Mouse (Mus musculus): ENCODE results near the gene Abcf3. TPM values are rescaled to one million over a fixed set of nuclear protein-coding genes. Genes with fewer than 3 reads are reported as not detected.

Abcf3 gene
- total and polyA plus RNA-seq, 3 experiments: 46.5 to 79.6 TPM; not detected in 1

DNA sequence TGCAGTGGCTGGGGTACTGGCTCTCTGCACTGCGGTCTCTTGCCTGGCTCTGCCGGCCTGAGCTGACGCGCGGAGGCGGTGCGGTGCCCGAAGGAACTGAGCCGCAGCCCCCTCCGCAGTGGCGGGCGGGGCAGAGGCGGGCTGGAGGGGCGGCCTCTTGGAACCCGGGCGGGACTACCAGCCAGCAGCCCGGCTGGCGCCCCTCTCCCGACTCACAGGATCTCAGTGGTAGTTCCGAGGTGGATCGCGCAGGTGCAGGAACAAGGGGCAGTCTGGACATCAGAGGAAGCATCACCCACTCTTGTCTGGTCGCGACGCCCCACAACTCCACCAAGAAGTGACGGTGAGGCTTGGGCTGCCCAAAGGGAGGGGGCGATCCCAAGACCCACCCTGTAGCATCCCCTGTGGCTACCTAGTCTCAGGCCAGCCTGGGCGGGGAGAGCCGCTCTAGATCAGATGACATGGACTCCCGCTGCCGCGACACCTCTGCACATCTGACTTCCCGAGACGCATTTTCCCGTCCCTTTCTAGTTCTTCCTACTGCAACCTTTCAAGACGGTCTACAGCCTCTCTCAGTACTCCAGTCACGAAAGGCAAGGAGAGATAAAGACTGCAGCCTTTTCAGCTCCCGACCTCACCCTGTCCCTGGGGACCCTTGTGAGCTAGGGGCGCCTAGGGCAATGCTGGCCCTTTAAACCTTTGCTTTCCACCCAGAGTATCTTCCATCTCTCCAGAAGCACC lies 41.7 kb downstream of the Abcf3 start:
- no peak overlapping the region for H3K4me3 ChIP-seq (ENCODE audit: control insufficient read depth in 1 of 2, insufficient read depth in 1 of 2, low read depth in 2 of 2, low read length in 2 of 2)
- no peak overlapping the region for H3K9ac ChIP-seq (ENCODE audit: control insufficient read depth, low read depth, low read length, poor library complexity, severe bottlenecking)
- no peaks in the 10 kb centered on the region for H3K79me2 ChIP-seq (ENCODE audit: control insufficient read depth, insufficient read depth, low read length, poor library complexity)
- no peaks in the 10 kb centered on the region for H3K9me3 ChIP-seq (replicated peaks; ENCODE audit: insufficient read depth, low read length)
- no peak for DNase-seq (ENCODE audit: low read depth, low spot score)
- H3K4me1 ChIP-seq (ENCODE audit: control insufficient read depth in 1 of 2, insufficient read depth in 2 of 2, low read length in 2 of 2): peaks cover 3 to 9% of the 10 kb centered on the region in 2 experiments; a peak in 3 of 4 replicates
- H3K36me3 ChIP-seq (ENCODE audit: control insufficient read depth in 1 of 2, insufficient read depth in 2 of 2, low read length in 2 of 2): peaks cover 0 to 5% of the 10 kb centered on the region in 2 experiments; a peak in 2 of 4 replicates
- H3K27ac ChIP-seq (ENCODE audit: control insufficient read depth, low read depth, low read length): no peak overlapping the region
- peaks cover 0 to 4% of the 10 kb centered on the region in 2 experiments; a peak in 2 of 4 replicates for H3K27me3 ChIP-seq (ENCODE audit: control insufficient read depth in 1 of 2, insufficient read depth in 2 of 2, low read length in 2 of 2)
- no peak for TF ChIP-seq ELF1 (IDR thresholded peaks at IDR 0.05; ENCODE audit: low read depth, low read length)
- no peak for TF ChIP-seq ZKSCAN1 (IDR thresholded peaks at IDR 0.05; ENCODE audit: low read depth, low read length)
- TF ChIP-seq TCF12 (IDR thresholded peaks at IDR 0.05; ENCODE audit: low read depth, low read length): no peak
- no peak for TF ChIP-seq NELFE (IDR thresholded peaks at IDR 0.05; ENCODE audit: low read depth, low read length)
- TF ChIP-seq POLR2AphosphoS2 (IDR thresholded peaks at IDR 0.05; ENCODE audit: low read length): no peak
- TF ChIP-seq GABPA (IDR thresholded peaks at IDR 0.05; ENCODE audit: low read depth, low read length): no peak
- no peak for TF ChIP-seq MAX (IDR thresholded peaks at IDR 0.05; ENCODE audit: low read length)
- TF ChIP-seq CTCF (IDR thresholded peaks at IDR 0.05 in 2 of 3, conservative IDR thresholded peaks at IDR 0.05 in 1 of 3; ENCODE audit: control insufficient read depth in 1 of 3, insufficient read depth in 1 of 3, low read depth in 2 of 3, low read length in 3 of 3, poor library complexity in 1 of 3, severe bottlenecking in 1 of 3): no peak
- TF ChIP-seq CHD2 (IDR thresholded peaks at IDR 0.05; ENCODE audit: low read length): no peak

DNA sequence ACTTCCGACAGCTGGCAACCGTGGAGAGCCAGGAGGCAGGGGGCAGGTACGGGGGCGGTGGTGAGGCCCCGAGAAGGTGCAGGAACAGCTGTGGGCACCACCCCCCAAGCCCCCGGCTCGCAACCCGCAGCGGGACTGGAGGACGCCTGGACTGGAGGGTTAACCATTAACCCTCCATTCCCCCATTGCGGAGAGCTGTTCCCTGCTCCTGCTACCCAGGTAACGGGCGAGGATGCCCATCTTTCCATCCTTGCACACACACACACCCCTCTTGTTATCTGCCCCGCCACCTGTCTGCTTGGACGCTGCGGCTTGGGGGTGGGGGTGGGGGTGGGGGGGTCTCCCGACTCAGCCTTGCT lies 42.3 kb downstream of the Abcf3 start:
- no peak overlapping the region for H3K9ac ChIP-seq (ENCODE audit: control insufficient read depth, low read depth, low read length, poor library complexity, severe bottlenecking)
- H3K79me2 ChIP-seq (ENCODE audit: control insufficient read depth, insufficient read depth, low read length, poor library complexity): no peaks in the 10 kb centered on the region
- H3K27ac ChIP-seq (ENCODE audit: control insufficient read depth, low read depth, low read length): no peak overlapping the region
- no peak overlapping the region for H3K4me3 ChIP-seq (ENCODE audit: control insufficient read depth in 1 of 2, insufficient read depth in 1 of 2, low read depth in 2 of 2, low read length in 2 of 2)
- no peak for DNase-seq (ENCODE audit: low read depth, low spot score)
- H3K27me3 ChIP-seq (ENCODE audit: control insufficient read depth in 1 of 2, insufficient read depth in 2 of 2, low read length in 2 of 2): peaks cover 0 to 4% of the 10 kb centered on the region in 2 experiments; a peak in 2 of 4 replicates
- H3K36me3 ChIP-seq (ENCODE audit: control insufficient read depth in 1 of 2, insufficient read depth in 2 of 2, low read length in 2 of 2): peaks cover 0 to 10% of the 10 kb centered on the region in 2 experiments; a peak in 2 of 4 replicates
- H3K9me3 ChIP-seq (replicated peaks; ENCODE audit: insufficient read depth, low read length): no peaks in the 10 kb centered on the region
- peaks cover 6 to 15% of the 10 kb centered on the region in 2 experiments for H3K4me1 ChIP-seq (ENCODE audit: control insufficient read depth in 1 of 2, insufficient read depth in 2 of 2, low read length in 2 of 2)
- no peak for TF ChIP-seq MAFK (IDR thresholded peaks at IDR 0.05; ENCODE audit: borderline replicate concordance, low read depth, low read length)
- TF ChIP-seq ZNF384 (IDR thresholded peaks at IDR 0.05; ENCODE audit: low read depth, low read length): no peak
- no peak for TF ChIP-seq USF2 (IDR thresholded peaks at IDR 0.05; ENCODE audit: borderline replicate concordance in 1 of 2, insufficient read depth in 1 of 2, low read depth in 1 of 2, low read length in 2 of 2)
- TF ChIP-seq NRF1 (IDR thresholded peaks at IDR 0.05; ENCODE audit: insufficient read depth, low read depth, low read length, poor library complexity, severe bottlenecking): no peak
- TF ChIP-seq CHD1 (IDR thresholded peaks at IDR 0.05; ENCODE audit: low read depth, low read length): no peak
- no peak for TF ChIP-seq MAX (IDR thresholded peaks at IDR 0.05; ENCODE audit: low read length)
- TF ChIP-seq TAL1 (IDR thresholded peaks at IDR 0.05; ENCODE audit: low read length): no peak
- no peak for TF ChIP-seq MAZ (IDR thresholded peaks at IDR 0.05; ENCODE audit: low read depth, low read length)
- no peak for TF ChIP-seq MYB (IDR thresholded peaks at IDR 0.05; ENCODE audit: low read depth, low read length)
- TF ChIP-seq UBTF (IDR thresholded peaks at IDR 0.05; ENCODE audit: borderline replicate concordance, insufficient read depth, low read depth, low read length): no peak
- no peak for TF ChIP-seq USF1 (IDR thresholded peaks at IDR 0.05; ENCODE audit: low read depth, low read length)
- TF ChIP-seq KAT2A (conservative IDR thresholded peaks at IDR 0.05; ENCODE audit: low read depth, low read length): no peak
- TF ChIP-seq ZMIZ1 (IDR thresholded peaks at IDR 0.05; ENCODE audit: low read depth, low read length): no peak
- TF ChIP-seq BHLHE40 (IDR thresholded peaks at IDR 0.05; ENCODE audit: borderline replicate concordance, low read depth, low read length): no peak
- TF ChIP-seq SMC3 (IDR thresholded peaks at IDR 0.05; ENCODE audit: low read depth, low read length): no peak

Measured in MEL (cell line).